Mouse (Mus musculus): ENCODE results near the gene Strc.

Strc gene

GRCm38 (mm10) chr2:121386961-121387575, at the start of gene Strc:
TSS of gene Strc (minus strand) at chr2:121387168.
- DNase-seq (ENCODE audit: low read depth): peak; percentile 45

GRCm38 (mm10) chr2:121434854-121435253, 47.9 kb upstream of the Strc start:
- peak; percentile 80 for DNase-seq (ENCODE audit: low read depth)

- DNase-seq (ENCODE audit: low read depth): no peak
Observed at GRCm38 (mm10) chr2:121425890-121426289, 38.9 kb upstream of the Strc start.

GRCm38 (mm10) chr2:121423166-121423565, 36.2 kb upstream of the Strc start:
- DNase-seq (ENCODE audit: low read depth): no peak

DNA sequence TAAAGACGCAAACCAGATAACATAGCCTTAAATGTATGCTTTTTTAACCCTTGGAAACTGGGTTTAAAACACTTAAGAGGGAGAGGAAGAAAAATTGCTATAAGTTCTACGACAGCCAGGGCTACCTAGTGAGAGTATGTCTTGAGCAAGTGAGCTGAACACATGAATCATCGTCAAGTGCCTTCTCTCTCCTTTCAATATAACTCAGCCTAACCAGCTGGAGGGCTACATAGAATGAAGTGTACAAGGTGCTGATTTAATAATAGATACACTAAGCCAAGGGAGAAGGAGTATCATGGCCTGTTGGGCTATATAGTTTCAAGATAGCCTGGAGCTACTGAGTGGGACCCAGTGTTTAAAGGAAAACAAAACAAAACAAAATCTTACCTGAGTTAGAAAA, 31.5 kb upstream of the Strc start:
- DNase-seq (ENCODE audit: low read depth): no peak

GRCm38 (mm10) chr2:121416356-121416755, 29.4 kb upstream of the Strc start:
- peak; percentile 61 for DNase-seq (ENCODE audit: low read depth)

DNA sequence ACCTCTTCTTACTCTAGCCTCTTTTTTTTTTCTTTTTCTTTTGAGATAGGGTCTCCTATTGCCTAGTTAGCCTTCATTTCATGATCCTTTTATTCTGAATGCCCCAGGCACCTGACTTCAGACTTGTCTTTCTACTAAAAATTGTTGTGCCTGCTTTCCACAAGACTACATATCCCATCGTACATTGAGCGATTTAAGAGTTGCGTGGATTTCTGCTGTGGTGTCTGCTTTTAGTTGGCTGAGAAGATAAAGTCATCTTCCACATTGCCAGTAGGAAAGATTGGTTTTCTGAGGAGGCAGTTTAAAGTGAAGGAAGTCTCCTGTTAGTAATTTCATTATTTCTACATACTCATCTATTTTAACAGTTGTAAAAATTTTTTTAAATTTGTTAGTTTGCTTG, 28.6 kb upstream of the Strc start:
- DNase-seq (ENCODE audit: low read depth): no peak

DNA sequence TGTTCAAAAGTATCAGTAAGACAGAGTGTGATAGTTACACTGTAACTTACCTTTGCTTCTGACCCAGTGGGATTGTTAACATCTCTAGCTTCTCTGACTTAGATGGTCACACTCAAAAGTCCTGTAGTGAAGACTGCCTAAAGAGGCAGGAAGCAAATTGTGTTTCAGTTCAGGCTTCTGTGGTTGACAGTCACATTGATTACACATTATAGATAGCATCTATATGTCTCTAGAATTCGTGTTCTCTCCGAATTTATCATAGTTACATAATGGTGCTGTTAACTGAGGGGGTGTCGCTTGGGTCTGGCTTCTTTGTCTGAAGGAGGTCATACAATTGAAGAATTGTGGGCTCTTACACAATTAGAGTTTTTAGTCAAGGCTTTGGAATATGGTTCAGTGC, 28.1 kb upstream of the Strc start:
- DNase-seq (ENCODE audit: low read depth): peak; percentile 63

DNA sequence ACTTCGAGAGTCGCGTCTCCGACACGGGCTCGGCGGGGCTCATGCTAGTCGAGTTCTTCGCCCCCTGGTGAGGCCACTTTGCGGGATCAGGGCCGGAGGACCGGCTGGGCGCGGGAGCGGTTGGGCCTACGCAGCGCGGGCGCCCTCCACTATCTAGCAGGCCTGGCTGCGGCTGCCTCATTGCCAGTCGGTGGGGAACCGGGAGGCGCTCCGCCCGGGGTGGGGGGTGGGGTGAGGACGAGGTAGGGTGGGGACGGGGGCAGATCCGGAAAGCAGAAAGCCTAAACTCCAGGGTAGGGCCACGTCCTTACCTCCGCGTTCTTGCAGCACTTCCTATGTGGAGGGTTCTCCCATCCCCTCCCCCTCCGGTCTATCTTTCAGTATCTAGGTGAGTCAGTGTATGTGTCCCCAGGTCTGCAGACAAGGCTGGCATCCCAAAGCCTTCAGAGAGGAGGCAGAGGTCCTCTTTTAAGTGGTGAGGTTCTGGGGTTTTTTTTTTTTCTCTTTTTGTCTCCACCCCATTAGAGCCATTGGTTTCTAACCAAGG, 27.2 kb upstream of the Strc start:
- DNase-seq (ENCODE audit: low read depth): peak; percentile 88

DNA sequence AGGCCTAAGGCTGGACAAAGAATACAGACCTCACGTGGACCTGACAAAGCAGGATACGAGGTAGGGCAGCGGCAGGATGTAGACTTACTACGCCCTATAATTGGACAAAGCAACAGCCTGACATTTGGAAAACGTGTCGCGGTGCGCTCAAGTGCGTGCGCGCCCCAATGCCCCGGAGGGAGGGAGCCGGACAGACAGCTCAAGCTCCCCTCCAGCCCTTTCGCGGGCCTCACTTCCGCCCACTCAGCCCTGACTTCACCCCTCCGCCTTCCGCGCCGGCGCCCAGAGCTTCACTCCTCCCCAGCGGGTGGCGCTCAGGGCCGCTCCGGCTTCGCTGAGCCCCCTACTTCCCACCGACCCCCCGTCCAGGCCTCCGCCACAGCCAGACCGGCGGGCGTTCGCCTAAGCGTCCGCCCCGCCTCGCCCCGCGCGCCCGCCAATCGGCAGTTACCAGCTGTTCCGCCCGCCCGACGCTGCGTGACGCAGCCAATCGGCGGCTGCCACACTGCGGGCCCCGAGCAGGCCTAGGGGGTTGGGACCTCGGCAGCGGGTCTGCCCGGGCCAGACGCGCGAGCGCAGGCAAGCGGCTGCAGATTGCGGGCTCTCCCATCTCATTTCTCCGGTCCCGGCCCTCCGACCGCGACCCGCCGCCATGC, 26.5 kb upstream of the Strc start, which contains the start of the genes Pdia3 and Catsper2:
Pdia3 (plus strand) TSS at position 389 of the 656 bp plus-strand sequence.
Catsper2 (minus strand) TSS at position 406 of the 656 bp plus-strand sequence.
- peak; percentile 93 for DNase-seq (ENCODE audit: low read depth)

- no peak for DNase-seq (ENCODE audit: low read depth)
Observed at GRCm38 (mm10) chr2:121412843-121413386, 25.9 kb upstream of the Strc start.

- peak; percentile 89 for DNase-seq (ENCODE audit: low read depth)
Observed at GRCm38 (mm10) chr2:121408160-121408559, 21.2 kb upstream of the Strc start.

- no peak for DNase-seq (ENCODE audit: low read depth)
Observed at GRCm38 (mm10) chr2:121403296-121403695, 16.3 kb upstream of the Strc start.

DNA sequence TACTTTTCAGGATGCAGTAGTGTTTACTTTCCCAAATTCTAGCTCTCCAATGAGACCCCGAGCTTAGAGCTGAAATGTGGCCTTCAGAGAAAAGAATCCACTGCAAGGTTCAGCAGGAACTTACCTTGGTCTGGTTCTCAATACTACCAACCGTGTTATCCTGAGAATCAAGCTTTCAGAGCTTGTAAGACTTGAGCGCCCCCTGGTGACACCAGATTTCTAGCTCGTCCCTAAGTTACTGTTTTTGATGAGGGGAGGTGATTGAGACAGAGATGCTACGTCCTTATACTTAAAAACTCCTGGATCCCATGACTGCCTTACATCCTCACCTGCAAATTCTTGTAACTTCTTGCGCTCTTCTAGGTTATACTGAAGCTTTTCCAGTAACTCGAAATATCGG, 9.7 kb upstream of the Strc start:
- peak; percentile 91 for DNase-seq (ENCODE audit: low read depth)

DNA sequence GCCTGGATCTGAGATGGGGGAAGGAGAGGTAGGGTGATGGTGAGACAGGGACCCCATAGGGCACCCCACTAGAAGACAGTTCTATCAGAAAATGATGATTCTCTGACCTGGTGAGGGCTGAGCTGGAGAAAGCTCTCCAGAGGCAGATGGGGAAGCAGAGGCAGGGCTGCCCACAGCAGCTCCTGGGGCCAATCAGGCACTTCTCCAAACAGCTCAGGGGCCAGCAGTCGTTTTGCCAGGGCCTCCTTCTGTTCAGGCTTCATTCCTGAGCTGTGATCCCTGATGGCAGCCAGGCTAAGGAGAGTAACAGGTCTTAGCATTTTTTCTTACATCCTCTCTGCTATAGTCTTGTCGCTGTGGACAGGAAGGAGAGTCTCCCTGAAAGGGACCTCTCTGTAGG, 12.2 kb downstream of the Strc start:
- DNase-seq (ENCODE audit: low read depth): no peak

GRCm38 (mm10) chr2:121372266-121372665, 14.7 kb downstream of the Strc start:
- no peak for DNase-seq (ENCODE audit: low read depth)

- DNase-seq (ENCODE audit: low read depth): no peak
Observed at GRCm38 (mm10) chr2:121370921-121371320, 16.0 kb downstream of the Strc start.

DNA sequence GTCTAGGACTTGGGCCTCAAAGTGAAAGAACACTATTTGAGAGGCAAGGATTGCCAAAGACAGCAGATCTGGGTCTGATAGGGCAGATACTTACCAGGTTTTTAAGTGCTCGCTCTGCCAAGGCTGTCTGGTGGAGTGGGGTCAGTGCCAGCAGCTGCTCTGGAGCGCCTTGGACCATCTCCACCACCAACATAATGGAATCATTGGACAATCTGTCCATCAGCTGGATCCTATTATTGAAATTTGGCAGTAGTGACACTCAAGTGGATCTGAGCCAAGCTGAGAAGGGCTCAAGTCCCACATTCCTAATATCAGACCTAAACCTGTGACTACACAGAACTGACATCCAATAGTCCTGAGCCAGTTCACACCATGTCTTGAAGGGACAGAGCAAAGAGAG, 18.1 kb downstream of the Strc start:
- no peak for DNase-seq (ENCODE audit: low read depth)

GRCm38 (mm10) chr2:121363656-121364055, 23.3 kb downstream of the Strc start:
- DNase-seq (ENCODE audit: low read depth): no peak

DNA sequence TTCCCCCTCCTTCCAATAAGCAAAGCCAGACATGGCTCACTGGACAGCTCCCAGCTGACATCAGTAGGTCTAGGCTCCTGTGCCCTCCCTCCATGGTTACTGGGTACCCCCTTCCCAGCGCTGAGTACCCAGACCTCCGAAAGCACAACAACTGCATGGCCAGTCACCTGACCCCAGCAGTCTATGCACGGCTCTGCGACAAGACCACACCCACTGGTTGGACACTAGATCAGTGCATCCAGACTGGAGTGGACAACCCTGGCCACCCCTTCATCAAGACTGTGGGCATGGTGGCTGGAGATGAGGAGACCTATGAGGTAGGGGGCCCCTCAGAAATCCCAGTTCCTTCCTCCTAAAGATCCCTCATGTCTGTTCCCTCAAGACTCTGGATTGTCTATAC, 27.5 kb downstream of the Strc start:
- DNase-seq (ENCODE audit: low read depth): no peak

DNA sequence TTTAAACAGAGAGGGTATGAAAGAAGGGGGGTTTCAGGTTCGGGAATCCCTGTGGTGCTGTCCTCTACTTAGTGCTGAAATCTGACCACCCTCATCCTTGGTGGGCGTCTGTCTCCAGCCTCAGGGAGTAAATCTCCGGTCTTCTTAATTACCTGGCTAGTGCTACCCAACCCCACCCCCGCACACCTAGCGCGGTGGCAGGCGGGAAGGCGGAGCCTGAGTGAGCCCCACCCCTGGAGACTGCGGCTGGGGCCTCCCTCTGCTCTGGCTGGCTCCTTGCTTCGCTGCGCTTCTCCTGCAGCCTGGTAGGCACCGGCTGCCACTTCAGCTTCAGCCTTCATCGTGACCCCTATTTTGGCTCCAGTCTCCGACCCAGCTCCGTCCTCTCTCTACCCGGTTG, 28.6 kb downstream of the Strc start:
- peak; percentile 63 for DNase-seq (ENCODE audit: low read depth)

DNA sequence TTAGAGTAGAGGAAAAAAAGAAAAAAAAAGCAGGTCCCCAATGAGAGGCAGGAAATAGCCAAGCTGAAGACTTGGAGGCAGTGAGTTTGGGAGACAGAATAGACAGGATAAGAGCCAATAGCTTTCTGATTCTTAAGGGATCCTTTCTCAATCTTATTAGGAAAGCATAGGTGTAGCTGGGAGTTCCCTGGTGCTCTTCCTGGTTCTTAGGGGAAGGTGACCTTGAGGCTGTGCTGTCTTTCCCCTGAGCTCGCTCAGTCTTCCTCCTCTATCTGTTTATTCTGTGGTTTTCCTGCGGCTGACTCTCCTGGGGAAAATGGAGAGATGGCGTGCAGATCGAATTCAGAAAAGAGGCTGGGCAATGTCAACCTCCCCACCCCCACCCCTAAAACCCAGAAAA, 29.0 kb downstream of the Strc start:
- no peak for DNase-seq (ENCODE audit: low read depth)

GRCm38 (mm10) chr2:121357494-121357893, 29.5 kb downstream of the Strc start, which contains the start of gene Ckmt1:
TSS of gene Ckmt1 (plus strand) at chr2:121357714.
- DNase-seq (ENCODE audit: low read depth): no peak
